Mouse (Mus musculus): ENCODE data around the gene Qrich2.

GRCm38 (mm10) chr11:116466141-116466540 is at the start of gene Qrich2:
- no peak for TF ChIP-seq TCF12 (IDR thresholded peaks at IDR 0.05; ENCODE audit: low read depth, low read length)
- TF ChIP-seq CTCF (conservative IDR thresholded peaks at IDR 0.05 in 1 of 2, IDR thresholded peaks at IDR 0.05 in 1 of 2; ENCODE audit: low read depth in 2 of 2, low read length in 2 of 2), result no peak
- no peak for TF ChIP-seq MXI1 (IDR thresholded peaks at IDR 0.05; ENCODE audit: low read depth, low read length)
- no peak for TF ChIP-seq POLR2A (IDR thresholded peaks at IDR 0.05; ENCODE audit: low read depth, low read length)
- no peak for TF ChIP-seq ELF1 (IDR thresholded peaks at IDR 0.05; ENCODE audit: low read depth, low read length)
- TF ChIP-seq JUN (IDR thresholded peaks at IDR 0.05; ENCODE audit: insufficient read depth, low read depth, low read length), result no peak
- TF ChIP-seq HCFC1 (IDR thresholded peaks at IDR 0.05; ENCODE audit: low read depth, low read length), result no peak
- TF ChIP-seq NRF1 (IDR thresholded peaks at IDR 0.05; ENCODE audit: low read depth, low read length), result no peak
- no peak for TF ChIP-seq BHLHE40 (IDR thresholded peaks at IDR 0.05; ENCODE audit: low read depth, low read length)
- no peak for TF ChIP-seq ZC3H11A (IDR thresholded peaks at IDR 0.05; ENCODE audit: low read depth, low read length)
- TF ChIP-seq USF2 (conservative IDR thresholded peaks at IDR 0.05; ENCODE audit: low read depth, low read length), result no peak
- TF ChIP-seq SIN3A (IDR thresholded peaks at IDR 0.05; ENCODE audit: low read length), result no peak
- no peak for TF ChIP-seq ZNF384 (IDR thresholded peaks at IDR 0.05; ENCODE audit: low read depth, low read length)

All from CH12.LX (cell line).